Mouse (Mus musculus) fibroblast of lung, adult 2 months (primary cell): ENCODE results near the gene Pnck.

Experiments used
- DNase-seq: peaks from one replicate; pipeline ENCODE4 v3.0.0-alpha.2; 2011; ENCODE audit warnings: low read depth

Pnck gene

DNA sequence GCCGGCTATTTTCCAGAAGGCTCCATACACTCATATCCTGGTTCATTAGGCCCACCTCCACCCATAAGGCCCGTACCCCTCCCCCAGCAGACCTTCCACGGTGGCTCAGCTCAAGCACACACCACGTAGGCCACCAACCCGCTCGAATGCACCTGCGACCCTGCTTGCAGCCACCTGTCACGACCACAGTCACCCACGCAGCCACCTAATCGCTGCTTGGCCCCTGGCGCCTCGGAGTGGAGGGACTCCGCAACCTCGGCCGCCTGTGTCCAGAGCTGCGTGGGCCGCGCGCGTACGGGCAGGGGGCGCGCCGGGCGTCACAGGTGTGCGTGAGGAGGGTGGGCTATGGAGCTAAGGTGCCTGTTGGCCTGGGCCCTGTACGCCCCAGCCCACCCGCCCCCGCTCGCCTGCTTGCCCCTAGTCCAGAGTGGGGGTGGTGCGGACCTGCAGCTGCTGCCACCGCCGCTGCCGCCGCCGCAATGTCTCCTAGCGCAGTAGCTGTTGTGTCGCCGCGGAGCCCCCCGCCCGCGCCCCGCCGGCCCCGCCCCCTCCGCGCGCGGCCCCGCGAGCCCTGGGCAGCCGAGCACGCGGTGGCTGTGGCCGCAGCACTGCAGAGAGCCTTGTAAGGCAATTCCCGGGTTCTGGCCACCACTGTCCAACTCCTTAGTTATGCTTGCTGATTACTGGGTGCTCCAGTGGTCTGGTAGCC is at the start of gene Pnck:
Gene Pnck, minus strand, starts transcription at position 543 of the 709 bp plus-strand sequence.
- DNase-seq, result no peak

DNA sequence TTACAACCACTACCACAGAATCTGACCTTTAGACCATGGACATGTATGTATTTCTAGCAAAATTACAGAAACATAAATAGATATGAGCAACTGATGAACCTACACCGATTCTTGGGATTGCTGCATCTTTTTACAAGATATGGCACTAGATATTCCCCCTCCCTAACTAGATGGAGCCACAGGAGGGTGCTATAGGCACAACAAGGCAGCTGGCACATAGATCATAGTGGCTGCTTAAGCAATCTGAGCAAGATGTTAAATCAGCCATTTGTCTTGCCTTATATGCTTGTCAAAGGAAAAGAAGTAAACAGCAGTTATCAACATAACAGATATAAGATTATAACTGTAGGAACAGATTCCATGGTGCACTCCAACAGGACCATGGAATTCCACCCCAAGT is 40.6 kb upstream of the Pnck start:
- DNase-seq, result no peak

GRCm38 (mm10) chrX:73690917-73691629 is 31.2 kb upstream of the Pnck start:
- DNase-seq, result no peak

- peak; percentile 29 for DNase-seq
Measured at GRCm38 (mm10) chrX:73685629-73686028, 25.7 kb upstream of the Pnck start.

GRCm38 (mm10) chrX:73684978-73685377 is 25.1 kb upstream of the Pnck start:
- DNase-seq, result no peak

DNA sequence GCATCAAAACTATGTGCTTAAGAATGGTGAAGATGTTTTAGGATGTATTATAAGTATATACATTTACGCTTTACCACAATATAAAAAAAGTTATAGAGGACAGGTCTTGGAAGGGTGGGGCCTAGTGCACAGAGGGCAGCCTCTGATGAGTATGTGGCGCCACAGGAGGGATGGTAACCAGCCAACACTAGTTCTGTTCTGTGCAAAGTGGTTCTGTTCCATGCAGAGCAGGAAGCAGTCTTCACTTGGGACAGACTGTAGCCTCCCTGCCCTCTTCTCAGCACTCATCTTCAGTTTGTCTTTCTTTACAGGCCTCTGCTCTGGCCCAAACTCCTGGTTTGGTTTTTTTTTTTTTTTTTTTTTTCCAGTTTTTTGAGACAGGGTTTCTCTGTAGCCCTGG is 24.2 kb upstream of the Pnck start:
- no peak for DNase-seq

- DNase-seq, result no peak
Measured at GRCm38 (mm10) chrX:73676668-73677067, 16.8 kb upstream of the Pnck start.

- DNase-seq, result peak; percentile 40
Measured at GRCm38 (mm10) chrX:73675231-73675630, 15.3 kb upstream of the Pnck start.

GRCm38 (mm10) chrX:73673968-73674661 is 14.2 kb upstream of the Pnck start:
- DNase-seq, result peak; percentile 26

- no peak for DNase-seq
Measured at GRCm38 (mm10) chrX:73673619-73673967, 13.7 kb upstream of the Pnck start.

- no peak for DNase-seq
Measured at GRCm38 (mm10) chrX:73672879-73673618, 13.1 kb upstream of the Pnck start, which contains the start of gene Slc6a8. Gene Slc6a8, plus strand, starts transcription at chrX:73673150.

DNA sequence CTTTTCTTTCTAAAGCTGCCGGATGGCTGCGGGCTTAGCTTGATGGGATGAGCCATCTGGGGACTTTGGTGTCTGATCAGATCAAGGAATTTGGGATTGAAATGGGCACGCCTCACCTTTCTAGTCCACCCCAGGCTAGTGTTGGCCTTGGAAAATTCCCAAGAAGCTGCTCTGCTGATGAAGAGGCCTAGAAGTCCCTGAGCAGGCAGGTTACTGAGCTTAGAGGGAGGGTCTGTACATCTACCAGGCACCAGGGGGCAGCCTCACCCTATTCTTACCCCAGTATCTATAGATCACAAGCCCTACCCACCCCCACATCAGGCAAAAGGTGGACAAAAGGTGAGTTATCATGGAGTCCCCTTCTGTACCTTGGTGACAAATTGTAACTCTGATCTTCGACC is 12.1 kb upstream of the Pnck start:
- DNase-seq, result peak; percentile 26

DNA sequence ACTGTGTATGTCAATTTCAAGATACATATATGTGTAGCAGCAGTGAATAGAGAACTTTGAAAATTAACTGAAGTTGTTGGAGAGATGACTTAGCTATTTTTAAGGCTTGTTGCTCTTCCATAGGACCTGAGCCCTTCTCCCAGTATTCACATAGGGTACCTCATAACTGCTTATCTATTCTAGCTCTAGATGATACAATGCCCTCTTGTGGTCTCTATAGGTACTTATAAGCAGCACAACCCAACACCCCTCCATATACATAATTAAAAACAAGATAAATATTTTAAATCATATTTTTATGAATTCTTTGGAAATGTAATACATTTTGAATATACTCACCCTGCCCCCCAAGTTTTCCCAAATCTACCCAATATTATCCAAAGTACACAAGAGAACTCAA is 3.2 kb upstream of the Pnck start:
- DNase-seq, result no peak

DNA sequence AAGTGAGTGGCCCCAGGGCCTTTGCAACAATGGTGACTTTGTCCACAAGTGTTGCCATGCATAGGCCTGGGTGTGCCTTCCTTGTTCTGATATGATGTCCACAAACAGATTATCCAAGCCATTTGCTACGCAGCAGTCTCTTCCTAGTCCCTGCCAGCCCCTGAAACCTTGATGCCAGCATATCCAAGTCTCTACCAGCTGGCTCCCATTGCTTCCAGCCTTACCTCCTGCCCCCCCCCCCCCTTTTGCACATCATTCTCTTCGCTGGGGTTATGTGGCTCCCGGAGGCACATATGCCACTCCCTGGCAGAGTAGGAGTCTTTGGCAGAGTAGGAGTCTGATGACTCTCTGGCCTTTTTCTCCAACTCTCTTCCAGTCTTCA is 358 bp upstream of the Pnck start:
- no peak for DNase-seq

- no peak for DNase-seq
Measured at GRCm38 (mm10) chrX:73658936-73659574, 862 bp downstream of the Pnck start.

DNA sequence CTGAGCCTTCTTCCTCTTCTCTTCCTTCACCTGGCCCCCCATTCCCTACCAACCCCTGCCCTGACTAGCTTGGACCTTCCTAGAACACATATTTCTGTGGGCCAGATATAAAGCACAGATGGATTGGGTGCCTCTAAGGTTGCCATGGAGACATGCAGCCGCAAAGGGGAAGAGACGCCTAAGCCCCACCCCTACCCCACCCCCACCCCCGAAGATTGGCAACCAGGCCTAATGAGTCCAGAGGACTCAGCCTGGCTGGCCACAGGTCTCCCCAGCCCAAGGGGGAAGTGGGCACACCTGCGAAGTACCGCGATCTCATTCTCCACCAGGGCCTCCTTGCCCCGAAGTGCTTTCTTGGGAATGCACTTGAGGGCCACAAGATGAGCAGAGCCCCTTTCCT is 1.5 kb downstream of the Pnck start:
- DNase-seq, result no peak

GRCm38 (mm10) chrX:73655529-73655928 is 4.4 kb downstream of the Pnck start:
- no peak for DNase-seq

- DNase-seq, result peak; percentile 30
Measured at GRCm38 (mm10) chrX:73654177-73654576, 5.7 kb downstream of the Pnck start.

GRCm38 (mm10) chrX:73653392-73653791 is 6.5 kb downstream of the Pnck start:
- DNase-seq, result no peak

- DNase-seq, result no peak
Measured at GRCm38 (mm10) chrX:73650869-73651268, 9.0 kb downstream of the Pnck start.

GRCm38 (mm10) chrX:73645121-73645520 is 14.8 kb downstream of the Pnck start:
- DNase-seq, result no peak

DNA sequence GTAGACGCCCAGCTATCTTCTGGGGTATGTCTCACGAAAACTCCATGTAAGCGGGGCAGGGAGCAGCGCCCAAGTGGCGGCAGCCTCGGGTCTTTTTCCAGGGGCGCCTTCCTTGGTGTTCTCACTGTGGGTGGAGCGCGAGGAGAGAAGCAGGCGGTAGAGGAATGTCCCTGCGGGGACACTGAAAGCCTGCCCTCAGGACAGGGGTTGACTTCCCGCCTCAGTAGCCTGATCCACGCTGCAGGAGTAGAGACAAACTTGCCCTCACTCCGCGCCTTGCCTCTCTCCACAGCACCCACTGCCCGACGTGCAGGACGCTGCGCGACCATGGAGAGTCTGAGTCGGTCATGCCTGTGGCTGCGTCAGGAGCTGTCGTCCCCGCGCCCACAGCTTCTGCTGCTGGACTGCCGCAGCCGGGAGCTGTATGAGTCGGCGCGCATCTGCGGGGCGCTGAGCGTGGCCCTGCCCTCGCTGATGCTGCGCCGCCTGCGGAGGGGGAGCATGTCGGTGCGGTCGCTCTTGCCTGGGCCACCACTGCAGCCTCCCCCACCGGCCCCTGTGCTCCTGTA is 19.9 kb downstream of the Pnck start:
- DNase-seq, result no peak
